Mouse (Mus musculus): ENCODE data around the gene Taf6.
"Not testable (repeated sequence)": the region's sequence is repeated elsewhere in the genome, so short reads cannot be mapped to it uniquely, and the experiment has no call there.

Gene Taf6

DNA sequence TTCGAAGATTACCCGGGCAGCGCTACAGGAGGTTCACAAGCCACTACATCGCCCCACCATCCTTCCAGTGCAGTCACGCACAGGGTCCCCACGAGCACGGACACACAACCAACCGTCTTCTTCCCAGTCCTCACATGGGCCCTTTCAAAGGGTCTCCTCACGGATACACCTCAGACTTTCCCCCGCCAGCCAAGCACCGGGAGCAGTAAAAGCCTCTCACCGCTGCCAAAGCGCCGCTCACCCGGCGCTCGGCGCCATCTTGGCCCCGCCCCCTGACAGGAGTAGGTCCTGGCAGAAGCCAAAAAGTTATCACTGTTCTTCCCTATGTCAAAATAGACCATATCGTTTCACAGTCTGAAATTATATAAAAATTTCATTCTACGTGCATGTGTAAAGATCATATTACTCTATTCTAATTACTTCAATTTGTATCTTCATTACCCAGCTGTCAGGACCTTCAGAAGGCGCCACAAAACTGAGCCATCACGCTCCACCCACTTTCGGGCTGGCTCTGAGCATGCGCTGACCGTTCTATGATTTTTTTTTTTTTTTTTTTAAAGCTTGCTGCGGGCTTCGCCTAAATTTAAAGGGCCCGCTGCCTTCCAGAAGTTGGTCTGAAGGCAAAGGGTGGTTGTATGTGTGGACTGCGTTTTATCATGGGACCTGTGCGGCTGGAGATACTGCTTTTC is at the start of gene Taf6, which contains the start of gene Cnpy4:
Gene Taf6, minus strand, starts transcription at position 502 of the 689 bp plus-strand sequence.
Gene Cnpy4, plus strand, starts transcription at position 536 of the 689 bp plus-strand sequence.
- peak; percentile 90 for DNase-seq

DNA sequence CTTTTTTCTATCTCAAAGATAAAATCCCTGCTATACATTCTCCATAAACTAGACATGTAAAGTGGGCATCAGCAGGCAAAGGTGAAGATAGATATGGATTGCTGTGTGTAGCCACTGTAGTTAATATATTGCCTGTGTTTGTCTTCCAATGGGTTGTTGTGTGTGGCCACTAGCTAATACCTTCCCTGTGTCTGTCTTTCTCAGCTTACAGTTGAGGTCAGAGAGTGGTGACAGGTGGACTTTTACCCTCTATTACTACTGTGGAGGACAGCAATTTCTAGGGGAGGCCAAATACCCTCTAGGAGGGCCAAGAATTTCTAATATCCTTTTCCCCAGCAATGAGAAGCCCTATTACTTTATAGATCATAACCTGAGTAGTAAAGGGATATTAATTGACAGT is 47.0 kb upstream of the Taf6 start:
- no peak for DNase-seq

DNA sequence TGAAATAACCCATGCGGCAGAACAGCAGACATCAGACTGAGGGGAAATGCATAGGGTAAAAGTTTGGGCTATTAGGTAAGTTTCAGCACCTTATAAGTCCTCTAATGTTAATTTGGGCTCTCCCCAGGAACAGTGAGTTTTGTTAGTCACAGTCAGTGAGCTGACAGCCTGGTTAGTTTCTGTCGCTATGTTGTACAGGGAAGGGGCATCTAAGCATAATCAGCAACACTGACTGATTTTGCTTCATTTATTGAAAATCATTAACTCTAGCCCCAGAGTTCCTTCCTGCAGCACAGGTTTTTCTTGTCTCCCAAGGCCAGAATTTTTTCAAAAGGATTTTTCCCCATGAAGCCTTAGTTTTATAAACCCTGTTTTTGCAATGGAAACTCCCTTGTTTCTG is 46.5 kb upstream of the Taf6 start:
- DNase-seq: no peak

DNA sequence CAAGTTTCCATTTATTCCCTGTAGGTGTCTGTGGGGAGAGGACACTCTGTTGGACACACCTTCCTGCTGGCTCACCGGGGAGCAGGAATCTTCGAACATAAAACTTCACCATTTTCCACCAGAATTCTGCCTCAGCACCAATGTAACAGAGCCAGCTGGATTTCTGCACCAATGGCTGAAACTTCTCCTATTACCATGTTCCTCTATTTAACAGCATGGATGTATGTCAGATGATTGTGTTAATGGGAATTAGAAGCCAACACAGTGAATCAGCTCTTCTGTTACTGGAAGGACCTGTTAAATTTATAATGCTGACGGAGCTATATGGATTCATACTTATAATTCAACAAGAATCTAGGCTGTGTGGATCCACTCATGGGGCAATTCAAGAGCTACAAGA is 42.3 kb upstream of the Taf6 start:
- DNase-seq: no peak

DNA sequence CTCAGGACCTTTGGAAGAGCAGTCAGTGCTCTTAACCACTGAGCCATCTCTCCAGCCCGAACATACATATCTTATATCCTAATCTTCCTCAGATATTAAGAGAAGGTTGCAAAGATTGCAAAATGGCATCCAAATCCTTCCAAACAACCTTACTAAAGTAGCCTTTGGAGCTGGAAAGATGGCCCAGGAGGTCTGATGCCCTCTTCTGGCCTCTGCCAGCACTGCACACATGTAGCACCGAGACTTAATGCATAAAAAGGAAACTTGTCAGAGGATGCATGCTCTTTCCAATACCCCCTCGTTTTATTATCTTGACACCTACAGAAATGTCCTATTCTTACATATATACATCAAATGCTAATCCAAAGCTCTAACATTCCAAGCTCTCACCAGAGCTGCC is 40.8 kb upstream of the Taf6 start:
- DNase-seq: peak; percentile 77

DNA sequence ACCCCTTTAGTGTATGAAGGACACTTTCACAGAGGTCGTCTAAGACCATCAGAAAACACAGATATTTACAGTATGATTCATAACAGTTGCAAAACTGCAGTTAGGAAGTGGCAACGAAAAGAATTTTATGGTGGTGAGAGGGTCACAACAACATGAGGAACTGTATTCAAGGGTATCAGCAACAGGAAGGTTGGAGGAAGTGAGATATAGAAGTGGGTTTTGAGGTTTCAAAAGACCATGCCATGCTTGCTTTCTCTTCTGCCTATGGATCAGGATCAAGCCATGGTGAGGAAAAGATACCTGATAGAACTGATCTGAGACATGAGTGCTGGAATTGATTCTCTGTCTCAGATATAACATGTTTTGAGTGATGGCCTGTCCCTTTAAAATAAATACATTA is 40.1 kb upstream of the Taf6 start:
- no peak for DNase-seq

DNA sequence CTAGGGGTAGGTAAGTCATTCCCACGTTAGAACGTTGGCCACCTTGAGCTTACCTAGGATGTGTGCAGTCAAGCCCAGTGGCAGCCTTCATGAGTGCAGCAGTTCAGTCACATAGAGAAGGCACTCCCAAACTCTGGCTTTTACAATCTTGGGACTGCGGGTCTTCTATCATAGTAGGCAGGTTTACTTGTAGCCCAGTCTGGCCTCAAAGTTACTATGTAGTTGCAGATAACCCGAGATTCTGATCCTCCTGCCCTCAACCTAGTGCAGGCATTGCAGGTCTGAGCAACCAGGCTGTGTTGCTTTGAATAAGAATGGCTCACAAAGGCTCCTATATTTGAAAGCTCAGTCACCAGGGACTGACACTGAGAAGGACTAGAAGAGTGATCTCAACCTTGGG is 39.2 kb upstream of the Taf6 start:
- no peak for DNase-seq

DNA sequence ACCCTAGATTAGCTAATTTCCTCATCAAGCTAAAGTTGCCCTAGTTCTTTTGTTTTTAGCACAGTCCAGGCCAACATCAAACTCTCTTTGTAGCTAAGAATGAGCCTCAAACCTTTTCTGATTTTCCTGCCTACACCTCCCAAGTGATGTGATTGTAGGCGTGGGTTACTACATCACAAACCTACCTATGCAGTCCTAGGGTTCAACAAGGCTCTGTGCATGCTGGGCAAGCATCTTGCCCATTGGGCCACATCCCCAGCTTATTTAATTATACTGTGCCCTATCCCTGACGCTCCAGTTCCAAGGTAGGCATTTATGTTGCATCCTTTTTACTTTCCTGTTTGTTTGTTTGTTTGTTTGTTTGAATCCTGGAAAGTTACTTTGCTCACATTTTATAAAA is 38.4 kb upstream of the Taf6 start, which contains the start of gene Nxpe5:
Gene Nxpe5, plus strand, starts transcription at position 199 of the 400 bp plus-strand sequence.
- DNase-seq: no peak

DNA sequence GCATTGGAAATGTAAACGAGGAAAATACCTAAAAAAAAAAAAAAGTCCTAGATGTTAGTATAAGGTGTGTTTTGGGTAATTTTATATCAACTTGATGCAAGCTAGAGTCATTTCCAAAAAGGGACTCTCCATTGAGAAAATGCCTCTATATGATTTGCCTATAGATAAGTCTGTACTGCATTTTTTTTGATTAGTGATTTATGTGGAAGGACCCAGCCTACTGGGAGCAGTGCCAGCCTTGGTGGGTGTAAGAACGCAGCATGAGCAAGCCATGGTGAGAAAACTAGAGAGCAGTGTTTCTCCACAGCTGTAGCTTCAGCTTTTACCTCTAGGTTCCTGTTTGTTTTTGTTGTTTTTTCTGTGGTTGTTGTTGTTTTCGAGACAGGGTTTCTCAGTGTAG is 36.0 kb upstream of the Taf6 start:
- no peak for DNase-seq

DNA sequence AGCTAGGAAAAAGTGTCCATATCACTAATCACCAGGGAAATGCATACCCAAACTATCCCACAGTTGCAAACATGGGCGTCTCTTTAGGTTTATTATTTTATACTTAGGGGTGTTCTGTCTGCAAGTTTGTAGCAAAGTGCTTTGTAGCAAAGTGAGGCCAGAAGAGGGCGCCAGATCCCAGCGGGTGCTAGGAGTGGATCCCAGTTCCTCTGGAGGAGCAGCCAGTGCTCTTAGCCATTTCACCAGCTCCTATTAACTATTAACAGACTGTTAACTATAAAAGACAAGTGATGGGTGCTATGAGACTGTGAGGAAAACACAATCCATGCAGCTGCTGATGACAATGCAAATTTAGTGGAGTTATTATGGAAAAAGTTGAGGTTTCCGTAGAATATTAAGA is 34.9 kb upstream of the Taf6 start:
- peak; percentile 95 for DNase-seq

DNA sequence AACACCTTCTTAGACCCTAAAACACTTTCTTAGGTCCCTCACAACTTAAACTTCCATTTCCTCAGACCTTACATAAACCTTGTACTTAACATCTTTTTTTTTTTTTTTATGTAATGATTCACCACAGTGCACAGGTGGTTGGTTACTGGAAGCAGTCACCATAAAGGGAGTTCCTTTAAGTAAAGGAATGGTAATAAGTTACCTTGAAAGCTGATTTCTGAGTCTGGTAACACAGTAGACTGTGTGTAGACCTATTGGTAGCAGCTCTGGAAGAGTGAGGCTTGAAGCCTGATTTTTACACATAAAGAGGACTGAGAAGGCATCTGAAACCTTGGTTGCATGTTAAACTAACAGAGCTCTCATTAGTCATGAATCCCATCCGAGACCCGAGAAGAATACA is 32.6 kb upstream of the Taf6 start:
- DNase-seq: no peak

DNA sequence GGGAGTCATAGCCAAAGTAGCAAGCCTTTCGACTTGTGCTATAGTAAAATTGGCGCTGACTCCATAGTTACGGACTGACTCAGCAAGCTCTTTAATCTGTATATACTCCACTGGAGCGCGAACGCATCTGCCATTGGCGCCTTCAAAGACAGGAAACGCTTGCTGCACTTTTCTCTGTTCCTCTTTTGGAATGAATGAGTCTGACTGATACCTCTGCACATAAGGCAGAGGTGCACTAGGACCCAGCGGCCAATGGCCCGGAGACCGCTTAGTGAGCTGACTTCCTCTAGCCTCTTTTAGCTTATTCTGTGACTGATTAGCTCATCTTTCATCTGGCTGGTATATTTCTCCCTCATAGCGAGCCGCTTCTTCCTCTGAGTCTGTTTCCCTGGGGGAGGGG is 29.4 kb upstream of the Taf6 start:
- DNase-seq: not testable (repeated sequence)

DNA sequence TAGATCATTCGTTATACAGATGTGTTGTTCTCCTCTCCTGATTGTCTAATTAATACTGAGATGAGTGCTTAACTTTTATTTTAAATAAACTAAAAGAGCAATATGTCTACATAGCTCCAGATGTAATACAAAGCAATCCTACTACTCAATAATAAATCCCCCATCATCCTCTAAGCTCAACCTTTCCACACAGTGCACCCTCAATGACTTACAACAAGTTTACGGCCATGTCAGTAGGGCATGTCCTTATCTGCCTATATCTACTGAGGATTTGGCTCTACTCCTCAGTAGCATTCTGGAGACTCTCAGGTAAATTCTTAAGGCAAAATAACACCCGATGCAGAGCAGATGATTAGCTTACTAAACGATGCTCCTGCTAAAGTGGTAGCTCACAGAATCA is 20.6 kb upstream of the Taf6 start:
- DNase-seq: no peak

DNA sequence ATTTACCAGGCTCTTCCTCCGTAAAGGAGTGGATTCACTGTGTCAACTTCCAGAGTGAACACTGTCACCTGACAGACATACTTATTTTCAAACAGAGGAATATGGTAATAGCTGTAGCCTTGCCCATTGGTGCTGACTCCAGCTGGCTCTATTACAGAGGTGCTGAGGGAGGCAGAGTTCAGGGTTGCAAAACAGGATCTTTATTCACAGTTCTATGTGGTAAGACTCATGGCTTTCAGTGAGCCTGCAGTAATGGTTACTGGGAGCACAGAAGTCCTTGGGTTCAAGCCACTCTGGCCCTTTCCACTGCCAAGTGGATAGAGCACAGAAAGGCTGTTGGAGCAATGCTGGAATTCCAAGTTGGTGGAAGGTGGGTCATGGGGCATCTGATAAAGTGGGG is 20.0 kb upstream of the Taf6 start:
- no peak for DNase-seq

DNA sequence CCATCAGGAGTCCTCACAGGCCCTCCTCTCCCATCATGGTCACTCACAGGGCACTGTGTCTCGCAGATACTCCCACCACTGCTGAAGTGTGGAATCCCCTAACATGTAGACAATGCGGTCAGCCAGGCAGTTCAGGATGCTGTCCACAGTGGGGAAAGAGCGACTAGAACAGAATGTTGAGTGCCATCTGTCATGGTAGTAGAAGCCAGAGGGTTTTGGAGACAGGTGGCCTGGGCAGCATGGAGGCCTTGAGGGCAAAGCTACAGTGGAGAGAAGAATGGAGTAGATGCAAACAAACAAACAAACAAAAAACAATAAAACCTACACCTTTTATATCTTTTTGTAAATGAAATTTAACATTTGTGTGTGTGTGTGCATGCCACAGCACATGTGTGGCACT is 14.8 kb upstream of the Taf6 start:
- DNase-seq: no peak

DNA sequence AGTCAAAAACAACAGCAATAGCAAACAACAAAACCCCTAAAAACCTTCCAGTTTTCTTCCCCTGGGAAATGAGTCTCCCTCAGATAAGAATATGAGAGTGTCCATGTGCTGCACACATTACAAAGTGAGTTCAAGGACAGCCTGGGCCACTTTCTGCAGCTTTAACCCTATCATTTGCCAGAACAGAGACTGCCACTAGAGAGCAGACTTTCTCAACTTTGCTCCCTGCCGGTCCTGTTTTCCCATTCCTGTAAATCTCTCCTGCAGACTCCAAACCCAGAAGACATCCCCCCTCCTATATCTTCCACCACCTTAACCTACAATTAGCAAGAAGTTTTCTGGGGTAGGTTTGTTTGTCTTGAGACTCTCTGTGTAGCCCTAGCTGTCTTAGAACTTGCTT is 12.3 kb upstream of the Taf6 start:
- DNase-seq: no peak

DNA sequence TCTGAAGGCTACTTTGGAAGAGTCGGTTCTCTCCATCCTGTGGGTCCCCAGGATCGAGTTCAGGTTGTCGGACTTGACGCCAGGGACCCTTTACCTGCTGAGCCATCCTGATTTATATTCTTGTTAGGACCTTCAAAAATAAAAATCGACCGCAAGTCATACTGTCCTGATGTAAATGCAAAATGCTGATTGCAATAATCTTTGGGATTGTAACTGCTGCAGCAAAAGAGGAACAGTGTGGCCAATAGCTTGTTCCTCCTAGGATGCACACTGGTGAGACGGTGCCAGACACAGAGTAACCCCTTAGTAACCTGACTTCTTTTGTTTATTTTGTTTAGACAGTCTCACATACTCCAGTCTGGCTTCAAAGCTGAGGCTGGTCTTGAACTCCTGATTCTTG is 8.2 kb upstream of the Taf6 start:
- DNase-seq: no peak

DNA sequence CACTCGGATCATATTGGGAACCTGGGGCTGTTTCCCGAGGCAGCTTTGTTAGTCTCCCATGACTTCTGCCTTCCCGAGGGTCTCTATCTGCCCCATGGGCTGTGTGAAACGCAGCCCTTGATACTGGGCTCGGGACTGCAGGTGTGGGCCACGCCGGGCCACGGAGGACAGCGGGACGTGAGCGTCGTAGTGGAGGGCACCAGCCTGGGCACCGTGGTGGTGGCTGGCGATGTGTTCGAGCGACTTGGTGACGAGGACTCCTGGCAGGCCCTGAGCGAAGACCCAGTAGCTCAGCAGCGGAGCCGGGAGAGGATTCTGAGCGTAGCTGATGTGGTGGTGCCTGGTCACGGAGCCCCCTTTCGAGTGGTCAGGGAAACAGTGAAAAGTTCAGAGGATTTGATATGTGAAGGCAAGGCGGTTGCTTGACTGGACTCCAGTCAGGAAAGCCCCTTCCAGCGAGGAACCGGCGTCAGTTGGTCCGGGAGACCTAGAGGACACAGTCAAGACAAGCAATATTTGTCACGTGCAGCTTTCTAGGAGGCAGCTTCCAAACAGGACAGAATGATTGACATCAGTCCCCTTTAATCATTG is 7.6 kb upstream of the Taf6 start:
- DNase-seq: peak; percentile 55

DNA sequence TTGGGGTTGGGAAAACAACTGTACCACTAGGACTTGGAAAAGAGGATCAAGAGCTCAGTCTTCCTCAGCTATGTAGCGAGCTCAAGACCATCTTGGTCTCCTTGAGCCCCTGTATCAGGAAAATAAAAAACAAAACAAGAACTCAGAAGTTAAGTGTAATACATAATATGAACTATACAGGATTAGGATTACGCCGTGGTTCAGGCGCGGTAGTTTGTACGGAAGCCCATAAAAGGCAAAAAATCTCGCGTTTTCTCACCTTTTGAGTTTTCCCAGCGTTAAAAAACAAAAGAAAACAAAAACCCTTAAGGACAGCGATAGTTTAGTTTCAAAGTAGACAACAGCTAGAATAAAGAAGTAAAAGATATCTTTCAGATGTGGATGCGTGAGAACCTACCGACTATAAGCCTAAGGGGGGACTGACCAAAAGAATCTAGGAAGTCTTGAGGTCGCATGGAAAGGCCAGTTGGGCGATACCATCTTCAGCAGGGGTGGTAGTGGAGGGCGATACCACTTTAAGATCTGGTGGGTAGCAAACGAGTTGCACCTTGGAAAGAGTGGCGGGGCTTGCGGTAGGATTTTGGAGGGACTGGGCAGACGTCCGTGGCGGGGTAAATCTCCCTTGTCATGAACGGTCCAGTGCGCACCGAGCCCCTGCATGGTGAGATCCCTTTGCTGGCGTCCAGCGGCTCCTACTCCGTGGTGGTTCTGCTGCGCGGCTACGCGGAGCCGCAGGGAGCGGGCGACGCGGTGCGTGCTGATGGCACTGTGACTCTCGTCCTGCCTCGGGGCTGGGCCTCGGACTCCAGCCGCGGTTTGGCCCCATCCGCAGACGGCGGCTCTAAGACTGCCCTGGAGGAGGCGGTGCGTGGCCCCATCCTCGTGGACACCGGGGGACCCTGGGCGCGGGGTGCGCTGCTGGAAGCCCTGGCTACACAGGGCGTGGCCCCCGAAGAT is 6.8 kb upstream of the Taf6 start, which contains the start of gene Mblac1:
Gene Mblac1, plus strand, starts transcription at position 544 of the 957 bp plus-strand sequence.
- peak; percentile 84 for DNase-seq

DNA sequence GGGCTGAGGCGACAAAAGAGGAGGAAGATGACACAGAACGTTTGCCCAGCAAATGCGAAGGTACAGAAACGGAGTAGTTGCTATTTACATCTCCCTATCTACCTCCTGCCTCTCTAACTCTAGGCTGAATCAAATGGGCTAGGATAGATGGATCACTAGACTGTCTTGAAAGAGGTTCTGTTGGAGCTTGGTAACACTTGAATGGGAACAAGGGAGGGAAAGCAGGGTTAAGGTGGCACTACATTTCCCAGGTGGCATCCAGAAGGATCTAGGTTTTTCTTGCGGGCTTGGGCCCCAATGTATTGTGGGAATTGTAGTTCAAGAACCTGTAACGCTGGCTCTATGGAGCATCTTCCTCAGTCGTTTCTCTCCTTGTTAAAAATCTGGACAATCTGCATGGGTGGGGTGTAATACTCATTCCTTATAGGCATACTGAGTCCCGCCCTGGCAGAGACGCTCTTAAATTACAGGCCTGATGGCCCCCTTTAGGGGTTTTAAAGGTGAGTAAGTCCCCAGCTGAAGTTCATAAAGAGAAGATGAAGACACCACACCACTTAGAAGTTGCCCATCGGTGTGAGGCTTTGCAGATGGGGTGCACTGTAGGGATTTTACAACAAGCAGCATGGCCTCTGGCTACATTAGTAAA is 533 bp upstream of the Taf6 start:
- peak; percentile 63 for DNase-seq

DNA sequence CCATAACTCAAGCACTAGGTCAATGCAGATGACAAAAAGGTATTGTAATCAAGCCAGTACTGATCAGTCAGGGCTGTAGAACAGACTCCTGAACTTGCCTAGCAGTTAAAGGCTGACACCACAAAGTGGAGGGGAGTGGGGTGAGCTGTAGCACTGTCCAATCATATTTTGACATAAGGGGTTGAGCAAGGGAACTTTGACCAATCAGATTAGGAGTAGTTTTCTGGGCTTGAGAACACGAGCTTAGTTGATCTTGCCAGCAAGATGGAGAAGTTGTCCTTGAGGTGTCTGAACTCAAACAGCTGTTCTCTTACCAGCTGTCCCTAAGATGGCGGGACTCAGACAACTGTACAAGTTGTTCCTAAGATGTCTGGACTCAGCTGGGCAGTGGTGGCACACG is 14.0 kb downstream of the Taf6 start:
- no peak for DNase-seq

DNA sequence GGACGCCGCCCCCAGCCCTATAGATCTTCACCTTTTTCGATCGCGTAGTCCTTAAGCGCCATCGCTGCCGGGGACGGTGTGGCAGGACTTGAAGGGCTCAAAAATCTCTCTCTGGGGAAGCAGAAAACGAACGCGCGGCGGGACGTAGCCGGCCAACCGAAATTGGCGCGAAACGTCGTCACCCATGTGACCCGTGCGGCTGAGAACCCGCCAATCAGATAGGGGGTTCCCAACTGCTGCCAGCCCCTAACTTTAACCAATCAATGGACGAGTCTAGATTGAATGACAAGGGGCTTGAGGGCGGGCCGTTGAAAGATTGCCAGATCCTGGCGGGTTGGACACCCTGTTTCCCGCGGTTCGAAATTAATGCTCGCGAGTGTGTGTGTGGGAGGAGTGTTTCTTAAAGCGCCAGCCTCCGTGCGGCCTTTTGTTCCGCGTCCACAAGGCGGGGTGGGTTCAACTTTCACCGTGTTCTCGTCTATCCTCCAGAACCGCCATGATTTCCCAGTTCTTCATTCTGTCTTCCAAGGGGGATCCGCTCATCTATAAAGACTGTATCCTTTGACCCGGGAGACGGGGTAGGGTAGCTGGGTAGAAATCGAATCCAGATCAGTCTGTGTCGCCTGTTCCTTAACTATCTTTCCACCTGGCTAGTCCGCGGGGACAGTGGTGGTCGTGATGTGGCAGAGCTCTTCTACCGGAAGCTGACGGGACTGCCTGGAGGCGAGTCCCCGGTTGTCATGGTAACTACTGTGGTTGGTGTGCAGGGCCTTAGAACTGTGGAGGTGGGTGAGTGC is 15.4 kb downstream of the Taf6 start, which contains the start of the genes Ap4m1 and Mcm7:
Gene Ap4m1, plus strand, starts transcription at position 308 of the 797 bp plus-strand sequence.
Gene Mcm7, minus strand, starts transcription at position 728 of the 797 bp plus-strand sequence.
- peak; percentile 89 for DNase-seq

Data from thymus, postnatal 4 days (tissue).